Mouse (Mus musculus) heart, adult 8-10 months (tissue): ENCODE measurements around the gene Fut11. TPM values are rescaled to one million over a fixed set of nuclear protein-coding genes. Genes with fewer than 3 reads are reported as not detected.

Experiments used
- DNase-seq: peaks from one replicate; pipeline ENCODE4 v3.0.0; 2022; ENCODE audit warnings: low spot score
- total RNA-seq, 4 experiments: library from RNA; stranded (reverse); gene quantifications; 2 replicates each; pipeline ENCODE4 v1.2.4; 2022

Gene Fut11
- total RNA-seq = 1 to 10 TPM; 4.2 to 4.9 (median 4.6) TPM

GRCm38 (mm10) chr14:20694884-20695760, at the start of gene Fut11:
TSS of gene Fut11 (plus strand) at chr14:20694968.
- peak; percentile 87 for DNase-seq

DNA sequence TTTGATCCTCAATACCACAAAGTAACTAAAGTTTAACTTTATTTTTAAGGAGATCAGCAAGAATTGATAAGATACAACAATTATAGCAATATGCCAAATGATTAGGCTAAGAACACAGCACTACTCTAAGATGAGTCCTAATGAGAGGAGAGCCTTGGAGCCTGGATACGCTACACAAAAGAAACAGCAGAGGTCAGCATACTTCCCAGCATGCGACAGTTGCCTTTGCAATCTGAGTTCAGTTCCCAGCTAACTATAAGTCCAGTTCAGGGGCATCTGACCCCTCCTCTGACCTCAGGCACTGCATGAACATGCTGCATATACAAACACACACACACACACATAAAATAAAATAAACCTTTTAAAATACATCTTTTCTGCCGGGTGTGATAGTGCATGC, 49.2 kb upstream of the Fut11 start:
- DNase-seq = no peak

DNA sequence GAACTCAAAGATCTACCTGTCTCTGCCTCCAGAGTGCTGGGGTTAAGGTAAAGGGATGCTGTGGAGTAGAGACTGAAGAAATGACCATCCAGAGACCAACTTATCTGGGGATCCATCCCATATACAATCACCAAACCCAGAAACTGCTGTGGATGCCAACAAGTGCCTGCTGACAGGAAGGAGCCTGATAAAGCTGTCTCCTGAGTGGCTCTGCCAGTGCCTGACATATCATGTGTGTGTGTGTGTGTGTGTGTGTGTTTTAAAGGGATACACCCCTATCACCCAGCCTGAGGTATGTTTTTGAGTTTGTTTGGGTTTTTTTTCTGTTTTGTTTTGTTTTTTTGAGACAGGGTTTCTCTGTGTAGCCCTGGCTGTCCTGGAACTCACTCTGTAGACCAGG, 48.4 kb upstream of the Fut11 start:
- DNase-seq = no peak

- DNase-seq = no peak
Observed at GRCm38 (mm10) chr14:20651000-20651399, 43.8 kb upstream of the Fut11 start.

DNA sequence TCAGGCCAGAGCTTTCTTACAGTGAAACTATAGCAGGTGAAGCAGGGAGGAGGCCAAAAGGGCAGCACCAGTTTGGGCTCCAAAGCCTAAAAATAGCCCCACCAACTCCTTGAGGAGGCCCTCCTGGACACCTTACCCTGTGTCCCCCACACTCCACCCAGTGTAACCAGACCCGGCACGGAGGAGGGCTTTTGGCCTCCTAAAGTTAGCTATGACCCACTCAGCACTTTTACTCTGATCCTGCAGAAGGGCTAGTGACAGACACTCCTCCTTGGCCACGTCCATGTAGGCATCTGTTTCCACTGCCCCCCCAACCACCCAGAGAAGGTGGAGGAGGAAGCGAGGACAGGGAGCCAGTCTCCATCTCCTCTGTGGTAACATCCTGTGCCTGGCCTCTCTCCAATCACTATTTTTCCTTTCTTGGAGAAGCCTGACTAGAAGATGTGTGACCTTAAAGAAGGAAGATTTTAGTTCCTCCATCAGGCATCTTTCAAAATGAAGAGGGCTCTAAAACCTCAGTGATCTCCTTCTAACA, 43.0 kb upstream of the Fut11 start:
- no peak for DNase-seq

- no peak for DNase-seq
Observed at GRCm38 (mm10) chr14:20654690-20655421, 39.9 kb upstream of the Fut11 start.

DNA sequence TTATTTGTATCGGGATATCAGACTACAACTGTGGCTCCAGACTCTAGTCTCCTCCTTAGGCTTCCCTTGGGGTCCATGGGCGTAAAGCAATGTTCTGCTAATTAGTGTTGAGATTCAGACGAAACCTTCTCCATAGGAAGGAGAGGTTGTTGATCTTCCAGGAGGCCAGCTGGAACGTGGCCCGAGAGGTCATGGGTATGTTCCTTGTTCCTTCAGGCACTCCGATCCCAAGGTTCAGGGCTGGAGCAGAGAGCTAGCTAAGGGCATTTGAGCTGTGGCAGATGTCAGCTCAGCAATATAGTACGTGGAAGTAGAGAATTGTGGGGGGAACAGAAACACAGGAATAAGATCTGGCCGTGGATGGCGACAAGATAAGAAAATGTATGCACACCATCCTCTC, 39.0 kb upstream of the Fut11 start:
- DNase-seq = no peak

DNA sequence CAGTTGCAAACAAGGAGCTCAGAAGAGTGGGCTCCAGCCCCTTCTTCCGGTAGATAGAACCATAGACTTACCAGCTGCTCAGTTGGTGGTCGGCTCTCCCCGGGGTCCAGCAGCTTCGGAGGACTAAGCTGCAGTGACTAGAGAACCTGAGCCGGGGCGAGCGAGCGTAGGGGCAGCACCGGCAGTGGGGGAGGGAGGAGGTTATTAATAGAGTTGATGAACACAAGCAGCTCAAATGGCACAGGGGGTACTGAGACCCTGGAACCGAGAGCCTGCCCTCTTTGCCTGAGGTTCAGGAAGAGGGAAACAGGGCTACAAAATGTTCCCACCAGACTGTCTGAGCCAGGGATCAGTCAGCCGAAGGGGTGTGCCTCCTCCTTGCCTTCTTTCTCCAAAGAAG, 38.4 kb upstream of the Fut11 start, which contains the start of gene Myoz1:
TSS of gene Myoz1 (minus strand) at position 180 of the 400 bp plus-strand sequence.
- no peak for DNase-seq

GRCm38 (mm10) chr14:20658326-20658725, 36.4 kb upstream of the Fut11 start:
- DNase-seq = peak; percentile 69

DNA sequence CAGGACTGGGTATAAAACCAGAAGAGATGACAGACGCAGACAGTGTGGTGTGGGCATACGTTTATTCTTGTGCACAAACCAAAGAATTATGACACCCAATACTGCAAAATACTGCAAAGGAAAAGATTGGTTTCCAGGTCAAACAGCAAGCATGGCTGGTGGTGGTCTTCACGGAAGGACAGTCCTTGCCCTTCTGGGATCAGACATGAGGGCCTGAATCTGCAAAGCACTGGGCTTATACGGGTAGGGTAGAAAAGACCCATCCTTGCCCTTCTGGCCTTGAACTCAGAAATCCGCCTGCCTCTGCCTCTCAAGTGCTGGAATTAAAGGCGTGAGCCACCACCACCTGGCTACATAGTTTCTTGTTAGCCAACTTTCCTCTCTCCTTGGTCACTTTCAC, 35.9 kb upstream of the Fut11 start:
- no peak for DNase-seq

GRCm38 (mm10) chr14:20659687-20660086, 35.1 kb upstream of the Fut11 start:
- DNase-seq = no peak

GRCm38 (mm10) chr14:20660827-20661660, 33.7 kb upstream of the Fut11 start:
- peak; percentile 96 for DNase-seq

GRCm38 (mm10) chr14:20661661-20662331, 33.0 kb upstream of the Fut11 start:
- DNase-seq = no peak

- DNase-seq = no peak
Observed at GRCm38 (mm10) chr14:20662740-20663139, 32.0 kb upstream of the Fut11 start.

DNA sequence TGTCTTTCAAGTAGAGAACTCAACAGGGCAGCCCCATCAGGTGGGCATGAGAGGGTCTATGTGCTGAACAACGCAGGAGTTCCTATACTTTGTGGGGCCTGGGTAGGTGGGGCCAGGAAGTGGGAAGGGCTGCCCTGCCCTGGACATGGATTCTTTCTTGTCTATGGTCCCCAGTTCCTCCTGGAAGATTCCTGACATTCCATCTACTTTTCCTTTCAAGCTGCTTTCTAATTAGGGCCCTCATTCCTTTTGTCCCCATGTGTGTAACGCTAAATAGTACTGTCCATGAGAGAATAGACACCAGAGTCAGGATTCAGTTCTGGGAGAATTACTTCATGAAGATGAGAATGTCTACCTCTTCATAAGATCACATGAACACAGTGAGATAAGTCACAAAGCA, 31.2 kb upstream of the Fut11 start:
- no peak for DNase-seq

DNA sequence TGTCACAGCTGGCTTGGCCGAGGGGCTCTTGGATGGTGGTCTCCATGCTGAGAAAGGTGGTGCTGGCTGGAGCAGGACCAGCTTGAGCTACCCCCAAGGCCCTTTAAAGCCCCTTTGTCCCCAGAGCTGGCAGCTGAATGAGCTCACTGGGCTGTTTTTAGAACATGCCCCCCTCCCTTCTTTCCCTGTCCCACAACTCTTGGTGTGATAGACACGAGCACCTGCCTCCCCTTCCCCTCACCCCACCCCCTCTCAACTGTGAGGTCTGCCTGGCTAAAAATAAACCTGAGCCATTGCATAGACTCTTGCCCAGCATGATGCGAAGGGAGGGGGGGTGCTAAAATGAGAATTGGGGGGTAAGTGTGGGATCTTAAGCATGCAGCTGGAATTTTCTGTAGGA, 30.3 kb upstream of the Fut11 start:
- DNase-seq = no peak

DNA sequence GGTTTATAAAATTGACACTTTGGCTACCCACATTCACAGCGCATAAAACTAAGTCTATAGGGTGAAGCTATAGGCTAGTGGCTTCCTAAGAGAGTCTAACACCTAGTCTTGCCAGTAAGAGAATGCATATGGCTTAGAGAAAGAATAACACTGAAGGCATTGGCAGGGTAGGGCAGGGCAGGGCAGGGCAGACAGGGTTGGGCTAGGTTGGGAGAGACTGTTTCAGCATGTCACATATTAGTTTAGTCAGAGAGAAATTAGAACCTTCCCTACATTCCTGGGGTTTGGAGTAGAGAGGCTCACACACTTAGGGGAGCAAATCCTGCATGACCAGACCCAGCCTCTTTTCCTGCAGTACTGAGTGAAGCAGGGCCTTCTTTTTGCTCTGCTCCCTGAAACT, 27.3 kb upstream of the Fut11 start:
- no peak for DNase-seq

DNA sequence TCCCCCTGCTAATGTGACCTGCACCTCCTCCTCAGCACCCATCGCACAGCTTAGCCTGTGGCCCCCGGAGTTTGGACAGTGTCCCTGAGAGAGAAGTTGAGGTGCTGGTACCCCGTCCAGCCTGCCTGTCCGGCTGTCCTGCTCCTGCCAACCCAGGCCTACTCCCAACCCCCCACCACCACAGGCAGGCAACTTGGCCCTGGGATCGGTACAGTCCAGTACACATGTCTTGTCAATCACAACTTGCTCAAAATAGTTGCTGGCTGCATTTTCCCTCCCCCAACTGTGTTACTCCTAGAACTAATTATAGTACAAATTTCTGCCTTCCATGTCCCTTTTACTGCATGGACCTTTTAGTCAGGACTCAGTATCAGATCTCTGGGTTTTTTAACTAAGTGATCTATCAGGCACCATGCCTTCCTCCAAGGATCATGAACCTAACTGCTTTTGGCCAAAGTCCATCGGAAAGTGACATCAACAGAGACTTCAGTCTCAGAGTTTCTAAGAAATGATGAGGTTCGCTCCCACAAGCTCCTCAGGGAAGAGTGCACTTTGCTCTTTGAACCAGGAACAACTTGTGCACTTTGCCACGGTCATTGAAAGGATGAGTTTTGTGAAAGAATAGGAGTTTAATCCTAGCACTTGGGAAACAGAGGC, 26.5 kb upstream of the Fut11 start, which contains the start of gene Synpo2l:
TSS of gene Synpo2l (minus strand) at position 201 of the 657 bp plus-strand sequence.
- peak; percentile 69 for DNase-seq

DNA sequence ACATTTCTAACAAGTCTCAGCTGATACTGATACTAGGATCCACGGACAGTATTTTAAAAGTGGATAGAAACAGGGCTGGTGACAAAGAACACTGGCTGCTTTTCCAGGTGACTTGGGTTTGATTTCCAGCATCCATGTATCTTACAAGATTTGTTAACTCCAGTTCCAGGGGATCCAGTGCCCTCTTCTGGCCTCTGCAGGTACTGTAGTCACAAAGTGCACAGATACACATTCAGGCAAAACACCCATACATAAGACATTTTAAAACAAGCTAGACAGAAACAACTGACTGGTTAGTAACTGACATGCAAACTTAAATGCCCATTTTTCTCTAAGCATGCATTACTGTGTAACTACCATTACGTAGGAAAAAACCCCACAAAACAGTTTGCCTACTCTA, 21.8 kb upstream of the Fut11 start:
- no peak for DNase-seq

- no peak for DNase-seq
Observed at GRCm38 (mm10) chr14:20673735-20674063, 21.1 kb upstream of the Fut11 start.
